Mouse (Mus musculus) ovary, postnatal 36 days (tissue): ENCODE results near the gene Thbs1.

Experiments
- DNase-seq: peaks from one replicate; pipeline ENCODE4 v3.0.0; 2022; ENCODE audit warnings: low spot score, mixed read lengths

Gene Thbs1

GRCm38 (mm10) chr2:118111488-118112131 is at the start of gene Thbs1:
Gene Thbs1, plus strand, starts transcription at chr2:118111876.
- peak; percentile 80 for DNase-seq

GRCm38 (mm10) chr2:118064121-118064764 is 47.4 kb upstream of the Thbs1 start:
- DNase-seq = no peak

GRCm38 (mm10) chr2:118066065-118066770 is 45.5 kb upstream of the Thbs1 start:
- DNase-seq = no peak

- DNase-seq = no peak
Measured at GRCm38 (mm10) chr2:118069975-118070374, 41.7 kb upstream of the Thbs1 start.

GRCm38 (mm10) chr2:118072811-118073372 is 38.8 kb upstream of the Thbs1 start:
- no peak for DNase-seq

- DNase-seq = no peak
Measured at GRCm38 (mm10) chr2:118074030-118074429, 37.6 kb upstream of the Thbs1 start.

GRCm38 (mm10) chr2:118075165-118075564 is 36.5 kb upstream of the Thbs1 start:
- no peak for DNase-seq

- DNase-seq = no peak
Measured at GRCm38 (mm10) chr2:118079131-118079530, 32.5 kb upstream of the Thbs1 start.

- no peak for DNase-seq
Measured at GRCm38 (mm10) chr2:118081581-118081980, 30.1 kb upstream of the Thbs1 start.

- DNase-seq = peak; percentile 31
Measured at GRCm38 (mm10) chr2:118083652-118084051, 28.0 kb upstream of the Thbs1 start.

GRCm38 (mm10) chr2:118084693-118085092 is 27.0 kb upstream of the Thbs1 start:
- no peak for DNase-seq

GRCm38 (mm10) chr2:118085647-118086046 is 26.0 kb upstream of the Thbs1 start:
- no peak for DNase-seq

- DNase-seq = no peak
Measured at GRCm38 (mm10) chr2:118087044-118087726, 24.5 kb upstream of the Thbs1 start.

GRCm38 (mm10) chr2:118091226-118091625 is 20.4 kb upstream of the Thbs1 start:
- no peak for DNase-seq

GRCm38 (mm10) chr2:118099104-118099503 is 12.6 kb upstream of the Thbs1 start:
- no peak for DNase-seq

GRCm38 (mm10) chr2:118102169-118102568 is 9.5 kb upstream of the Thbs1 start:
- no peak for DNase-seq

- peak; percentile 62 for DNase-seq
Measured at GRCm38 (mm10) chr2:118110225-118110915, 1.3 kb upstream of the Thbs1 start.

- peak; percentile 89 for DNase-seq
Measured at GRCm38 (mm10) chr2:118111116-118111487, 574 bp upstream of the Thbs1 start.

- no peak for DNase-seq
Measured at GRCm38 (mm10) chr2:118112438-118112837, 762 bp downstream of the Thbs1 start.

GRCm38 (mm10) chr2:118112846-118113479 is 1.3 kb downstream of the Thbs1 start:
- peak; percentile 40 for DNase-seq
